Mouse (Mus musculus) ES-Bruce4 (cell line): ENCODE results near the gene Jsrp1.

ENCODE experiments used
- CTCF ChIP-seq: IDR thresholded peaks from one replicate; pipeline ENCODE4 v1.8.1; 2011; ENCODE audit warnings: low read depth, low read length
- POLR2A ChIP-seq: IDR thresholded peaks from one replicate; pipeline ENCODE4 v1.8.1; 2011; ENCODE audit warnings: low read length; ENCODE audit not compliant: insufficient read depth

DNA sequence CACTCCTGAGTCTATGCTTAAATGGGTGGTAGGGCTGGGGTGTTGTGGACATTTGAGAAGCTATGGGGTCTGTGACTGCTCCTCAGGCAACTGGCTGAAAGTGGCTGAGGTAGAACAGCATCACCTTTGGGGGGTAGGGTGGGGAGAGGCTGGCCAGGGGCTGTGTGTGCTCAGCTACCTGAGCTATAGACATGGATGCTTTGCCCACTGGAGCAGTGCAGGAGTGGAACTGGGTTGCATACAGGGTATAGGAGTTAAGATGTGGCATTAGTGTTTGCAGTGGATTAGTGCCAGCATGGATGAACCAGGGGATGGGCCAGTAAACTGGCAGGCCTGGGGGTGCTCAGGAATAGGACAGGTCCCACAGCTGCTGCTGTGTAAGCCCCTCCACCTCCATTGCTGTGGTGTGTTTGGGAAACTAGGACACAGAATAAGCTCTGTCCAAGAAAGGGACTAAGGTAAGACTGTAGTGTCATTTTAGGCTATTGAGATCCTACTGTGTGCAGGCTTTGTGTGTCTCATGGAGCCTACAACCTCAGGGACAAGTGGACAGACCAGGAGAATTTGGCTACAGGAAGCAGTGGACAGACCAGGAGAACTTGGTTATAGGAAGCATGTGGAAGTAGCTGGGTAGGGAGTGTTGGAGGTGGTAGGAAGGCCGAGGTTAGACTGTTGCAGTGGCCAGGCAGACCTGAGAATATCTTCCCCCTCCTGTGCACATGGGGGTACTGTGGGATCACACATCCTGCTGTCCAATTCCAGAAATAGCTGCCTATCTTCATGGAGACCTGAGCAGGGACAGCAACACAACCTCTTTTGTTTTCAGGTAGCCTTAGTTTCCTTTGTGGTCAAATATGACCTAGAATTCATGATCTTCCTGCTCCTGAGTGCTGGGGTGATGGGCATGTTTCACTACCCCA lies 16.3 kb upstream of the Jsrp1 start:
- TF ChIP-seq POLR2A (no peak), CTCF (no peak)
